8 mouse cellular contexts compared by ENCODE assay signal in the genomic region with DNA sequence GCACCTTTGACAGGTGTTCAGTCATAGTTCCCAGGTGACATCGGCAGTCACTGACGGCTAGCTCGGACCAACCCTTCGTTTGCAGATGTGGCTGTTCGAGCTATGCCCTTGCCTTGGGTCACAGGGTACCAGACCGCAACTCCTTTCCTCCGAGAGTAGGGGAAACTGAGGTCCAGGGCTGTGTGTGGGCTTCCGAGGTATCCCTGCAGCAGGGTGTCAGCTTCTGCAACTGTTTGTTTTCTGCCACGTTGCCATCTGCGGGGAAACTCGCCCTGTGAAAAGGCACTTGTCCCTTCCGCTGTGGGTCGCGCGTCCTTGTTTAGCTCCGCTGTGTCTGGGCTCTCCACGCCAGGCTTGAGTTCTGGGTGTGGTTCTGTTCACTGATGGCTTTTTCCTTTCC. TPM values are rescaled to one million over a fixed set of nuclear protein-coding genes. Genes with fewer than 3 reads are reported as not detected.
DNase-seq lines count a peak whose midpoint lies in the region; ATAC-seq lines count a peak whose summit lies in the region.

No protein-coding gene starts in this region.

- no peaks in the 10 kb centered on the region for H3K36me3 ChIP-seq in forebrain, embryonic 16.5 days (ENCODE audit: control insufficient read depth, insufficient read depth)
- H3K36me3 ChIP-seq in kidney, embryonic 14.5 days (ENCODE audit: control insufficient read depth, insufficient read depth, low read length): no peaks in the 10 kb centered on the region
- H3K36me3 ChIP-seq in stomach, embryonic 16.5 days (ENCODE audit: control insufficient read depth, insufficient read depth, low read length): no peaks in the 10 kb centered on the region

- no peaks in the 10 kb centered on the region for H3K9me3 ChIP-seq in forebrain, embryonic 16.5 days (ENCODE audit: control insufficient read depth, low read length)
- H3K9me3 ChIP-seq in kidney, embryonic 14.5 days (ENCODE audit: control insufficient read depth, low read length): no peaks in the 10 kb centered on the region
- no peaks in the 10 kb centered on the region for H3K9me3 ChIP-seq in stomach, embryonic 16.5 days (replicated peaks; ENCODE audit: control insufficient read depth, low read length)

- peak overlapping the region; percentile 77 for H3K4me3 ChIP-seq in forebrain, embryonic 16.5 days (replicated peaks; ENCODE audit: low read length)
- H3K4me3 ChIP-seq in kidney, embryonic 14.5 days (ENCODE audit: low read length): peak overlapping the region; percentile 77
- H3K4me3 ChIP-seq in stomach, embryonic 16.5 days (replicated peaks; ENCODE audit: low read length): peak overlapping the region; percentile 86

- H3K27ac ChIP-seq in forebrain, embryonic 16.5 days (ENCODE audit: low read length): no peak overlapping the region
- no peak overlapping the region for H3K27ac ChIP-seq in kidney, embryonic 14.5 days (ENCODE audit: low read depth, low read length)
- H3K27ac ChIP-seq in stomach, embryonic 16.5 days (ENCODE audit: low read length): no peak overlapping the region

- H3K4me2 ChIP-seq in forebrain, embryonic 16.5 days (ENCODE audit: low read length): peak overlapping the region; percentile 71
- H3K4me2 ChIP-seq in kidney, embryonic 14.5 days (replicated peaks; ENCODE audit: low read depth, low read length): peak overlapping the region; percentile 96
- peak overlapping the region; percentile 98 for H3K4me2 ChIP-seq in stomach, embryonic 16.5 days (ENCODE audit: low read depth, low read length)

- 5% methylated on average over 17 of the region's 17 CpGs for whole genome bisulfite sequencing in forebrain, embryonic 16.5 days
- WGBS in kidney, embryonic 14.5 days: 6% methylated on average over 17 of the region's 17 CpGs
- WGBS in stomach, embryonic 16.5 days: 3% methylated on average over 17 of the region's 17 CpGs

- peaks cover 11% of the 10 kb centered on the region for H3K4me1 ChIP-seq in forebrain, embryonic 16.5 days (replicated peaks; ENCODE audit: control insufficient read depth, insufficient read depth, low read length)
- H3K4me1 ChIP-seq in kidney, embryonic 14.5 days (ENCODE audit: control insufficient read depth, insufficient read depth, low read length): peaks cover 12% of the 10 kb centered on the region; the same call in 1 of the 2 replicates
- peaks cover 8% of the 10 kb centered on the region for H3K4me1 ChIP-seq in stomach, embryonic 16.5 days (ENCODE audit: control insufficient read depth, insufficient read depth, low read length)

- peak; percentile 13 for DNase-seq in gastrocnemius, postnatal 14 days
- DNase-seq in gastrocnemius, adult 8-10 months (ENCODE audit: low spot score in 2 of 2): no peak
- DNase-seq in CD4-positive, CD25-positive, alpha-beta regulatory T cell, adult 2 months (ENCODE audit: low read depth, low spot score): peak; percentile 53
- peak; percentile 9 for DNase-seq in c-Kit-positive CD71-positive TER-119-negative erythroid progenitor cells, embryonic 14.5 days (ENCODE audit: low read depth)
- DNase-seq in lung, postnatal 10 days: peak; percentile 41

- intact Hi-C loops in gastrocnemius, postnatal 14 days (cut with DNase I; ENCODE audit: low total_unique reads): loop anchor here (5.0 kb wide), 2 partner anchors 33 to 48 kb away; no protein-coding TSS in a partner anchor

- peak; percentile 57 for ATAC-seq in forebrain, embryonic 16.5 days
- ATAC-seq in kidney, embryonic 14.5 days (ENCODE audit: low FRiP score, low TSS enrichment): no peak
- peak; percentile 46 for ATAC-seq in stomach, embryonic 16.5 days (ENCODE audit: insufficient read depth, low FRiP score)

- H3K9ac ChIP-seq in forebrain, embryonic 16.5 days (replicated peaks; ENCODE audit: low read depth, low read length): peak overlapping the region; percentile 79
- H3K9ac ChIP-seq in kidney, embryonic 14.5 days (ENCODE audit: low read depth, low read length): peak overlapping the region; percentile 56
- H3K9ac ChIP-seq in stomach, embryonic 16.5 days (ENCODE audit: low read length): peak overlapping the region; percentile 78

- no peaks in the 10 kb centered on the region for H3K27me3 ChIP-seq in forebrain, embryonic 16.5 days (replicated peaks; ENCODE audit: control insufficient read depth, insufficient read depth, low read length)
- H3K27me3 ChIP-seq in kidney, embryonic 14.5 days (ENCODE audit: control insufficient read depth, insufficient read depth, low read length): no peaks in the 10 kb centered on the region
- H3K27me3 ChIP-seq in stomach, embryonic 16.5 days (ENCODE audit: control insufficient read depth, insufficient read depth, low read length): no peaks in the 10 kb centered on the region

RNA-seq across cellular contexts. Expression of a gene that starts 0.5 kb away (rescaled TPM):
- total RNA-seq in gastrocnemius, postnatal 14 days (2021): 1 to 10 TPM; 4.7 to 5.7 TPM
- 1 to 10 TPM; 5.4 to 9.4 (median 5.9) TPM for total RNA-seq in gastrocnemius, adult 8-10 months (2022)
- 2.2 and 3.3 TPM in 2 replicates for polyA plus RNA-seq in forebrain, embryonic 16.5 days (2015; fragmentation: Nextera tagmentation; extraction: Ambion mirVana)
- 2.1 and 2.2 TPM in 2 replicates for polyA plus RNA-seq in kidney, embryonic 14.5 days (2014; fragmentation: Nextera tagmentation; extraction: Ambion mirVana)
- polyA plus RNA-seq in stomach, embryonic 16.5 days (2015; fragmentation: Nextera tagmentation; extraction: Ambion mirVana): 1.9 and 2.3 TPM in 2 replicates

RNA-seq across cellular contexts. Expression of a gene that starts 19.7 kb away (rescaled TPM):
- 1 to 10 TPM in 1 of 2 experiments, under 1 TPM in 1; 0.66 to 2.4 TPM for total RNA-seq in gastrocnemius, postnatal 14 days (2021)
- 1 to 10 TPM in 2 of 4 experiments, under 1 TPM in 2; 0.36 to 1.2 (median 0.80) TPM for total RNA-seq in gastrocnemius, adult 8-10 months (2022)
- 0.16 and 0.46 TPM in 2 replicates for polyA plus RNA-seq in forebrain, embryonic 16.5 days (2015; fragmentation: Nextera tagmentation; extraction: Ambion mirVana)
- 0.63 and 0.80 TPM in 2 replicates for polyA plus RNA-seq in kidney, embryonic 14.5 days (2014; fragmentation: Nextera tagmentation; extraction: Ambion mirVana)
- polyA plus RNA-seq in stomach, embryonic 16.5 days (2015; fragmentation: Nextera tagmentation; extraction: Ambion mirVana): 1.3 and 2.0 TPM in 2 replicates

RNA-seq across cellular contexts. Expression of a gene that starts 53.1 kb away (rescaled TPM):
- not detected for total RNA-seq in gastrocnemius, postnatal 14 days (2021)
- not detected for total RNA-seq in gastrocnemius, adult 8-10 months (2022)
- polyA plus RNA-seq in forebrain, embryonic 16.5 days (2015; fragmentation: Nextera tagmentation; extraction: Ambion mirVana): not detected in 2 replicates
- not detected in 2 replicates for polyA plus RNA-seq in kidney, embryonic 14.5 days (2014; fragmentation: Nextera tagmentation; extraction: Ambion mirVana)
- not detected in 2 replicates for polyA plus RNA-seq in stomach, embryonic 16.5 days (2015; fragmentation: Nextera tagmentation; extraction: Ambion mirVana)

Comparison
In these comparisons a context has a peak if more than half of its experiments do, and no peak if none do; other contexts are left out.
1. DNase-seq: peak in gastrocnemius, postnatal 14 days (single experiment), CD4-positive, CD25-positive, alpha-beta regulatory T cell, adult 2 months (single experiment), c-Kit-positive CD71-positive TER-119-negative erythroid progenitor cells, embryonic 14.5 days (single experiment) and lung, postnatal 10 days (single experiment); none in gastrocnemius, adult 8-10 months (0 of 2).
2. Peak in every context shown above with its lines, with median percentiles within 50 percentile points of each other: H3K4me2 ChIP-seq, H3K4me3 ChIP-seq and H3K9ac ChIP-seq.